9 mouse cellular contexts compared by ENCODE assay signal in genomic region chr1:185454144-185454543, GRCm38 (mm10). TPM values are rescaled to one million over a fixed set of nuclear protein-coding genes. Genes with fewer than 3 reads are reported as not detected.
DNase-seq lines count a peak whose midpoint lies in the region; ATAC-seq and TF ChIP-seq lines count a peak whose summit lies in the region.
"Had no signal": no experiment of that assay in that cellular context is flagged by ENCODE, and none has a peak within 500 bp of the region (broad histone marks: within the 10 kb centered on the region; RNA-seq: fewer than 3 reads in every experiment).

No protein-coding gene starts in this region.

- peaks cover 29% of the 10 kb centered on the region for H3K27me3 ChIP-seq in kidney, postnatal 0 days (ENCODE audit: insufficient read depth, low read length)
- H3K27me3 ChIP-seq in erythroblast, embryonic 14.5 days (ENCODE audit: control insufficient read depth) = peaks cover 7% of the 10 kb centered on the region
- H3K27me3 ChIP-seq in limb, embryonic 11.5 days (ENCODE audit: control insufficient read depth, insufficient read depth, low read length) = peaks cover 28% of the 10 kb centered on the region
- peaks cover 23% of the 10 kb centered on the region; the same call in 1 of the 2 replicates for H3K27me3 ChIP-seq in neural tube, embryonic 15.5 days (replicated peaks)

- TF ChIP-seq CTCF in kidney, postnatal 0 days (IDR thresholded peaks at IDR 0.05; ENCODE audit: low read depth) = no peak

- H3K4me1 ChIP-seq in kidney, postnatal 0 days (replicated peaks; ENCODE audit: insufficient read depth, low read length) = peaks cover 8% of the 10 kb centered on the region; the same call in 1 of the 2 replicates
- H3K4me1 ChIP-seq in erythroblast, embryonic 14.5 days (ENCODE audit: control insufficient read depth) = peaks cover 87% of the 10 kb centered on the region
- H3K4me1 ChIP-seq in limb, embryonic 11.5 days (ENCODE audit: control insufficient read depth, insufficient read depth, low read length) = no peaks in the 10 kb centered on the region
- H3K4me1 ChIP-seq in neural tube, embryonic 15.5 days = peaks cover 12% of the 10 kb centered on the region; the same call in 1 of the 2 replicates

- no peak overlapping the region for H3K4me3 ChIP-seq in kidney, postnatal 0 days (replicated peaks; ENCODE audit: low read depth, low read length)
- peak overlapping the region; percentile 87 for H3K4me3 ChIP-seq in erythroblast, embryonic 14.5 days (replicated peaks)
- peak overlapping the region; percentile 50; the same call in 1 of the 2 replicates for H3K4me3 ChIP-seq in limb, embryonic 11.5 days (ENCODE audit: low read depth, low read length)
- H3K4me3 ChIP-seq in neural tube, embryonic 15.5 days (replicated peaks) = peak overlapping the region; percentile 57

- ATAC-seq in kidney, postnatal 0 days (replicated peaks; ENCODE audit: low FRiP score, low read depth) = no peak
- ATAC-seq in limb, embryonic 11.5 days (ENCODE audit: insufficient number of reproducible peaks, low FRiP score, low TSS enrichment, low read depth) = no peak
- ATAC-seq in neural tube, embryonic 15.5 days (ENCODE audit: low FRiP score) = no peak

- no peak overlapping the region for H3K9ac ChIP-seq in kidney, postnatal 0 days (ENCODE audit: low read depth, low read length)
- no peak overlapping the region for H3K9ac ChIP-seq in limb, embryonic 11.5 days (ENCODE audit: low read length)
- H3K9ac ChIP-seq in neural tube, embryonic 15.5 days (replicated peaks) = peak overlapping the region; percentile 71; the same call in 1 of the 2 replicates

- 60% methylated on average over 4 of the region's 4 CpGs for WGBS in kidney, postnatal 0 days
- WGBS in limb, embryonic 11.5 days = 46% methylated on average over 4 of the region's 4 CpGs
- 42% methylated on average over 4 of the region's 4 CpGs for WGBS in neural tube, embryonic 15.5 days

- H3K27ac ChIP-seq in kidney, postnatal 0 days = no peak overlapping the region
- no peak overlapping the region for H3K27ac ChIP-seq in limb, embryonic 11.5 days (replicated peaks; ENCODE audit: low read depth, low read length)
- H3K27ac ChIP-seq in neural tube, embryonic 15.5 days (replicated peaks) = no peak overlapping the region
- H3K27ac ChIP-seq: macrophage had no signal

- H3K9me3 ChIP-seq in kidney, postnatal 0 days (replicated peaks; ENCODE audit: low read length) = no peaks in the 10 kb centered on the region
- peaks cover 4% of the 10 kb centered on the region; the same call in 1 of the 2 replicates for H3K9me3 ChIP-seq in erythroblast, embryonic 14.5 days (ENCODE audit: control insufficient read depth, low read length)
- H3K9me3 ChIP-seq in limb, embryonic 11.5 days (ENCODE audit: control insufficient read depth, low read length) = no peaks in the 10 kb centered on the region
- H3K9me3 ChIP-seq in neural tube, embryonic 15.5 days (replicated peaks) = no peaks in the 10 kb centered on the region

- no peaks in the 10 kb centered on the region for H3K36me3 ChIP-seq in kidney, postnatal 0 days (ENCODE audit: insufficient read depth, low read length)
- H3K36me3 ChIP-seq in erythroblast, embryonic 14.5 days (ENCODE audit: control insufficient read depth) = peaks cover 57% of the 10 kb centered on the region
- no peaks in the 10 kb centered on the region for H3K36me3 ChIP-seq in limb, embryonic 11.5 days (ENCODE audit: control insufficient read depth, insufficient read depth, low read length)
- H3K36me3 ChIP-seq in neural tube, embryonic 15.5 days = no peaks in the 10 kb centered on the region

- H3K4me2 ChIP-seq in kidney, postnatal 0 days (ENCODE audit: low read length) = peak overlapping the region; percentile 83
- peak overlapping the region; percentile 94; the same call in 1 of the 2 replicates for H3K4me2 ChIP-seq in limb, embryonic 11.5 days (ENCODE audit: low read depth, severe bottlenecking)
- H3K4me2 ChIP-seq in neural tube, embryonic 15.5 days = peak overlapping the region; percentile 94

- no peak for DNase-seq in kidney, postnatal 0 days (ENCODE audit: low spot score)
- DNase-seq in kidney, adult 9 months = no peak
- no peak for DNase-seq in limb, embryonic 11.5 days (ENCODE audit: low spot score)
- no peak for DNase-seq in ovary, postnatal 10 days (ENCODE audit: low spot score)
- DNase-seq in ovary, postnatal 14 days (ENCODE audit: low spot score) = no peak
- DNase-seq in spleen, postnatal 10 days (ENCODE audit: low spot score in 2 of 2) = no peak

RNA-seq across cellular contexts. Expression of gene Slc30a10, which starts 0.5 kb away (rescaled TPM):
- polyA plus RNA-seq in kidney, postnatal 0 days (2015; fragmentation: Nextera tagmentation; extraction: Ambion mirVana) = 0.08 and 0.11 TPM in 2 replicates
- polyA plus RNA-seq in erythroblast, embryonic 14.5 days (2012) = 1.2 and 1.4 TPM in 2 replicates
- 0.75 and 0.91 TPM in 2 replicates for polyA plus RNA-seq in limb, embryonic 11.5 days (2014; fragmentation: Nextera tagmentation; extraction: Ambion mirVana)
- polyA plus RNA-seq in neural tube, embryonic 15.5 days (2015; fragmentation: Nextera tagmentation; extraction: Ambion mirVana) = 5.6 and 5.8 TPM in 2 replicates
- polyA plus RNA-seq: macrophage had no signal
